Mouse (Mus musculus) brain, embryonic 14.5 days (tissue): ENCODE results near the gene Acsl5. TPM values are rescaled to one million over a fixed set of nuclear protein-coding genes. Genes with fewer than 3 reads are reported as not detected.
A peak's percentile ranks its signal among the peaks of the same experiment; 100 is the strongest.

Experiments used
- DNase-seq: peaks from one replicate; pipeline ENCODE4 v3.0.0-alpha.2; 2011; ENCODE audit warnings: low read depth
- CTCF ChIP-seq: fragments of 200-500 bp; IDR thresholded peaks from 2 replicates; pipeline ENCODE4 v1.5.1; 2012; ENCODE audit warnings: inconsistent platforms, mild to moderate bottlenecking, moderate library complexity, borderline replicate concordance; ENCODE audit not compliant: insufficient read depth, insufficient read length; ENCODE audit errors: extremely low read depth
- POLR2A ChIP-seq: fragments of 200-500 bp; IDR thresholded peaks from 2 replicates; pipeline ENCODE4 v1.6.1; 2012; ENCODE audit warnings: mild to moderate bottlenecking, inconsistent platforms, borderline replicate concordance; ENCODE audit not compliant: poor library complexity, insufficient read depth, insufficient read length, severe bottlenecking; ENCODE audit errors: extremely low read depth
- polyA plus RNA-seq: library from polyadenylated mRNA; depleted of rRNA; stranded (reverse); fragments of >200 nt; gene quantifications from 2 replicates; pipeline ENCODE4 v1.2.3, GENCODE M21; 2012

The Acsl5 gene
- polyA plus RNA-seq, 1 experiment, result 6.4 TPM

GRCm38 (mm10) chr19:55290621-55291270, 39.0 kb downstream of the Acsl5 start:
- DNase-seq, result no peak
- TF ChIP-seq CTCF (no peak), POLR2A (no peak)

DNA sequence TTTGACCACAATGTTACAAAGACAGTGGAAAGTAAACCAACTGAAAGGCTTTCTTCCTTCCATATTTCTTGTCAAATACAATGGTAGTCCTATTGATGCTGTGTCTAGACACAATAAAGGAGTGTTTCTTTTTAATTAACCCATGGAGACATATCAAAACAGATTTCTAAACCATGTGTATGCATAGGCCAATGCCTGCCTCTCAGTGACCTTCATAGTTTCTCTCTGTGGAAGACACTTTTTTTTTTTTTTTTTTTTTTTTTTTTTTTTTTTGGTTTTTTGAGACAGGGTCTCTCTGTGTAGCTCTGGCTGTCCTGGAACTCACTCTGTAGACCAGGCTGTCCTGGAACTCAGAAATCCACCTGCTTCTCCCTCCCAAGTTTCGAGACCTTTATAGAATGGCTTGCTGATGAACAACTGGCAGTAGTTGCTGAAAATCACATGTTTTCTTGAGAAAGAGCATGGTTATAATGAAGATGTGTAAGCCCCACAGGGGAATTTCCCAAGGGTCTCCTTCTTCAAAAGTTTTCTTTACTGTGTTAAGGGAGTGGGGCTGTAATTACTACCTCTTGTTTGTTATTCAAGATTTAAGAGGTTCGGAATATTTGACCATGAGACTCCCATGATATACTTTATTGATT, 40.6 kb downstream of the Acsl5 start:
- no peak for DNase-seq
- TF ChIP-seq POLR2A (no peak), CTCF (no peak)

GRCm38 (mm10) chr19:55293175-55293574, 41.4 kb downstream of the Acsl5 start:
- TF ChIP-seq CTCF (no peak), POLR2A (no peak)
- no peak for DNase-seq

DNA sequence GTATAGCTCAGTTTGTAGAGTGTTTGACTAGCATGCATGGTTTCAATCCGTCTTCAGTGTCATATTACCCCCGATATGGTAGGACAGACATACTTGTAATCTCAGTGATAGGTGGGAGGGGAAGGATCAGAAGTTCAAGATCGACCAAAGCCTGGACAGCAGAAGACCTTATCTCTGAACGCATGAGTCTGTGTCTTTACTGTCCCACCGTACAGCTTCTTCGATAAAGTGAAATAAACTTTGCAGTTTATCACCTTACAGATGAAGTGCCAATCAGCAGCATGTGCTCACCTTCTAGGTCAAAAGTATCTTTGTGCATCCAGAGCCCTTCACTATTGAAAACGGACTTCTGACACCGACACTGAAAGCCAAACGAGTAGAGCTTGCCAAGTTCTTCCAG, 43.3 kb downstream of the Acsl5 start:
- TF ChIP-seq CTCF (no peak), POLR2A (no peak)
- DNase-seq, result no peak

GRCm38 (mm10) chr19:55295556-55295955, 43.8 kb downstream of the Acsl5 start:
- DNase-seq, result no peak
- no peak for TF ChIP-seq CTCF
- TF ChIP-seq POLR2A, result no peak

- DNase-seq, result no peak
- TF ChIP-seq CTCF (no peak), POLR2A (no peak)
These were observed 44.6 kb downstream of the Acsl5 start for GRCm38 (mm10) chr19:55296301-55296700.

DNA sequence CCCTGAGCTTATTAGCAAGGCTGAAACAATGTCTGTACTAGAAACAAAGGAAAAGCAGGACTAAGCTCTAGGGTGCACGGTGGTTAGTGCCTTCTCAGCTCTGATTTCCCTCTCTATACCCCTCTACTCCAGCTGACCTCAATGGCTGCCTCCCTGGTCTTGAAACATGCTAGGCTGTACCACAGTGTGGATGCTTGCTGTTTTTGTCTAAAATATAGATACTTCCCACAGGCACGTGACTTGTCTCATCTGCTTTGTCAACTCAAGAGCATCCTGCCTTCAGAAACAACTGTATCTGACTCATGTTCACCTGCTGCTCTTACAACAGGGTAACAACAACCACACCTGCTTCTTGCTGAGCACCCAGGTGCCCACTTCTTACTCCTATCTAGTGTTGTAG, 45.8 kb downstream of the Acsl5 start:
- no peak for DNase-seq
- TF ChIP-seq POLR2A, result no peak
- TF ChIP-seq CTCF, result no peak

DNA sequence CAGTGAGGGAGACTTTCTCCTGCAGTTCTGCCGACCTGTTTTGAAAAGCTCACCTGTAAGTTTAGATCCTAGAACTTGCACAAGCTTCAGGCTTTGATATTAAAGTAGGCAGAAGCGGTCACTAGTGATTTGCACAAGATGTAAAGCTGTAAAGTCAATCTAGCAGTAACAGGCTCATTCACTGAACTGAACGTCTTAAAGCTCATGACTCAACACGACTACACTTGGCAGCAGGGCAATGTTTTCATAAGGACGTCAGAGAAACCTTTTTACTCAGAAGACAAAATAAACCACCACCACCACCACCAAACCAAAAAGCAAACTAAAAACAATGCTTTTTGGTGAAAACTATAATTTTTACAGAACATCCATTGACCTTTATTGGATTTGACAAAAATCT, 46.2 kb downstream of the Acsl5 start:
- no peak for TF ChIP-seq CTCF
- no peak for TF ChIP-seq POLR2A
- DNase-seq, result no peak

- no peak for TF ChIP-seq CTCF
- TF ChIP-seq POLR2A, result no peak
- DNase-seq, result no peak
These were observed 47.6 kb downstream of the Acsl5 start for GRCm38 (mm10) chr19:55299378-55299777.

- TF ChIP-seq CTCF (no peak), POLR2A (no peak)
These were observed 48.8 kb downstream of the Acsl5 start for GRCm38 (mm10) chr19:55300525-55300924.

GRCm38 (mm10) chr19:55305024-55305423, 53.3 kb downstream of the Acsl5 start:
- TF ChIP-seq CTCF (no peak), POLR2A (no peak)
- peak; percentile 52 for DNase-seq

More at GRCm38 (mm10) chr19:55300525-55300924, 48.8 kb downstream of the Acsl5 start:
- no peak for DNase-seq

- TF ChIP-seq POLR2A (no peak), CTCF (no peak)
- no peak for DNase-seq
These were observed 60.1 kb downstream of the Acsl5 start for GRCm38 (mm10) chr19:55311874-55312273.

- DNase-seq, result no peak
- TF ChIP-seq CTCF, result no peak
- TF ChIP-seq POLR2A, result no peak
These were observed 61.9 kb downstream of the Acsl5 start for GRCm38 (mm10) chr19:55313649-55314048.
